Mouse (Mus musculus) intestine, postnatal 0 days (tissue): ENCODE measurements around the gene Chn2. TPM values are rescaled to one million over a fixed set of nuclear protein-coding genes. Genes with fewer than 3 reads are reported as not detected.
A peak's percentile ranks its signal among the peaks of the same experiment; 100 is the strongest.

Experiments
- ATAC-seq: fragments of 200-750 bp; cut with Nextera tagmentation; 2 replicates; pipeline ENCODE4 v1.8.0; 2017; ENCODE audit warnings: mild to moderate bottlenecking, moderate TSS enrichment, moderate library complexity
- H3K27ac ChIP-seq: fragments of 300-500 bp; sonication (generic); 2 replicates; pipeline ENCODE4 v1.5.1; 2014; ENCODE audit warnings: mild to moderate bottlenecking, low read depth, low read length, moderate library complexity
- H3K27me3 ChIP-seq: fragments of 300-500 bp; sonication (generic); replicated peaks from 2 replicates; pipeline ENCODE4 v1.6.1; 2014; ENCODE audit warnings: low read length, mixed read lengths; ENCODE audit not compliant: control insufficient read depth, insufficient read depth
- H3K36me3 ChIP-seq: fragments of 300-500 bp; sonication (generic); 2 replicates; pipeline ENCODE4 v1.6.1; 2014; ENCODE audit warnings: mild to moderate bottlenecking, moderate library complexity; ENCODE audit not compliant: control insufficient read depth, insufficient read depth
- H3K4me1 ChIP-seq: fragments of 300-500 bp; sonication (generic); replicated peaks from 2 replicates; pipeline ENCODE4 v1.6.1; 2014; ENCODE audit warnings: antibody characterized with exemption, low read length, mixed read lengths; ENCODE audit not compliant: control insufficient read depth, insufficient read depth
- H3K4me2 ChIP-seq: fragments of 300-500 bp; sonication (generic); replicated peaks from 2 replicates; pipeline ENCODE4 v1.6.1; 2014; ENCODE audit warnings: low read depth, mild to moderate bottlenecking, moderate library complexity
- H3K4me3 ChIP-seq: fragments of 300-500 bp; sonication (generic); 2 replicates; pipeline ENCODE4 v1.5.1; 2014; ENCODE audit warnings: low read depth, low read length
- H3K9ac ChIP-seq: fragments of 300-500 bp; sonication (generic); 2 replicates; pipeline ENCODE4 v1.6.1; 2014; ENCODE audit warnings: mild to moderate bottlenecking, low read depth, low read length
- H3K9me3 ChIP-seq: fragments of 300-500 bp; sonication (generic); 2 replicates; pipeline ENCODE4 v1.6.1; 2016; ENCODE audit warnings: mixed run types; ENCODE audit not compliant: control insufficient read depth
- CTCF ChIP-seq: sonication (generic); IDR thresholded peaks from 2 replicates; pipeline ENCODE4 v1.5.1; 2016; ENCODE audit warnings: low read depth, mild to moderate bottlenecking, control low read depth, antibody characterized with exemption, moderate library complexity
- WGBS: fragments of 180-500 bp; shearing (Covaris S2); extraction: QIAGEN DNeasy Blood & Tissue Kit; methylation state at CpG from one replicate; pipeline ENCODE4 v1.1.7; 2014; 5-methylcytosine and 5-hydroxymethylcytosine counted together
- polyA plus RNA-seq: library from polyadenylated mRNA; unstranded; fragments of >200 nt; fragmentation: Nextera tagmentation; extraction: Ambion mirVana; gene quantifications from 2 replicates; pipeline ENCODE4 v1.2.1, GENCODE M21; 2015

The Chn2 gene
- polyA plus RNA-seq, 1 experiment from 2014 or later: 19.6 TPM

DNA sequence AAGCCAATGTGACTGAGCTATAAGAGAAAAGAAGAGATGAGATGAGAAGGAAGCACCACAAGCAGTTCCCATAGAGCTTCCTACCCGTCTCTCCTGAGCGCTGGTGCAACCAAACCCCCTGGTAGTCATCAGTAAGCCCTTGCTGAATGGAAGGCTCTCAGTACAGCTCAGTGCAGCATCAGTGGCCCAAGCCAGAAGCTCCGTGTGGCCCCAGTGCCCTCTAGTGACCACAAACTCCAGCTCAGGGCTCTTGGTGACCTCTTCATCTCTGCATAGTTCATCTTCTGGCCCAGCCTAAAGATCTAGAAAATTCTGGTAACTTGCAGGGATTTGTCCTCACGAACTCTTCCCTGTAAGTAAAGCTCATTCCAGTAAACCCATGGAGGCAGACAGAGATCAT lies 125.4 kb downstream of the Chn2 start:
- Histone ChIP-seq H3K4me3 (no peak overlapping the region), H3K36me3 (no peaks in the 10 kb centered on the region), H3K9ac (no peak overlapping the region), H3K4me1 (peaks cover 9% of the 10 kb centered on the region; the same call in 1 of the 2 replicates), H3K27ac (no peak overlapping the region), H3K27me3 (no peaks in the 10 kb centered on the region), H3K9me3 (no peaks in the 10 kb centered on the region), H3K4me2 (no peak overlapping the region)
- 75% methylated on average over 4 of the region's 4 CpGs for WGBS
- peak; percentile 85 for TF ChIP-seq CTCF
- ATAC-seq: no peak

DNA sequence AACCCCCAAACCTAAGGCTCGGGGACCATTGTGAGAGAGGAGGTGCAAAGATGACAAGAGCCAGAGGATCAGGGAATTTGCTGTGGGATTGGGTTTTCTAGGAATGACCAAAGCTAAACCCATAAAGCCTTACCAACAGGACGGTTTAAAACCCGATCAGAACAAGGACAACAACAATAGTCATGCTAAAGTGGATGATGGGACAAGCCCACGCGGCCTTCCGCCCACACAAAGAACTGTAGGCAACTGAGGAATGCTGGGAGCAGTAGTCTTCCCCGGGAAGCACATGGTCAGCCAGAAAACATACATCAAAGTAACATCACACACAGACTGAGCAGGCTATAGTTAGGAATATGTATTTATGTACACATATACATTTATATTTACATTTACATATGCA lies 125.9 kb downstream of the Chn2 start:
- ATAC-seq: no peak
- peaks cover 12% of the 10 kb centered on the region; the same call in 1 of the 2 replicates for H3K4me1 ChIP-seq
- no peak overlapping the region for H3K4me2 ChIP-seq
- TF ChIP-seq CTCF: no peak
- WGBS: 85% methylated on average over 7 of the region's 7 CpGs
- H3K27ac ChIP-seq: no peak overlapping the region
- no peak overlapping the region for H3K9ac ChIP-seq
- no peak overlapping the region for H3K4me3 ChIP-seq
- no peaks in the 10 kb centered on the region for H3K27me3 ChIP-seq
- H3K36me3 ChIP-seq: no peaks in the 10 kb centered on the region
- H3K9me3 ChIP-seq: no peaks in the 10 kb centered on the region

DNA sequence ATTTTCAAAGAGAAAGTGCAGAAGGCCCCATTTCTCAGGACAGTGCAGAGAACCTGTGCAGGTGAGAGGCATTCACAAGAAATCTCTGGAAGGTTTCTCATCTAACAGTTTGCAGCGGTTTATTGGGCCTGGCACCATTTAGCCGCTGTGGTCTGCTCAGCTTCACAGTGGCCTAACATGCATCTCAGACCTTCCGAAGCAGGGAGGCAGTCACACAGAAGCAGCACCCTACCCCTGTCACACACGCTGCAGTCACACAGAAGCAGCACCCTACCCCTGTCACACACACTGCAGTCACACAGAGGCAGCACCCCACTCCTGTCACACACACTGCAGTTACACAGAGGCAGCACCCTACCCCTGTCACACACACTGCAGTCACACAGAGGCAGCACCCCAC lies 126.5 kb downstream of the Chn2 start:
- no peaks in the 10 kb centered on the region for H3K27me3 ChIP-seq
- peaks cover 13% of the 10 kb centered on the region; the same call in 1 of the 2 replicates for H3K4me1 ChIP-seq
- no peak overlapping the region for H3K27ac ChIP-seq
- ATAC-seq: no peak
- no peaks in the 10 kb centered on the region for H3K9me3 ChIP-seq
- H3K4me3 ChIP-seq: no peak overlapping the region
- no peak overlapping the region for H3K4me2 ChIP-seq
- H3K36me3 ChIP-seq: no peaks in the 10 kb centered on the region
- TF ChIP-seq CTCF: no peak
- WGBS: 92% methylated on average over 4 of the region's 4 CpGs
- no peak overlapping the region for H3K9ac ChIP-seq

DNA sequence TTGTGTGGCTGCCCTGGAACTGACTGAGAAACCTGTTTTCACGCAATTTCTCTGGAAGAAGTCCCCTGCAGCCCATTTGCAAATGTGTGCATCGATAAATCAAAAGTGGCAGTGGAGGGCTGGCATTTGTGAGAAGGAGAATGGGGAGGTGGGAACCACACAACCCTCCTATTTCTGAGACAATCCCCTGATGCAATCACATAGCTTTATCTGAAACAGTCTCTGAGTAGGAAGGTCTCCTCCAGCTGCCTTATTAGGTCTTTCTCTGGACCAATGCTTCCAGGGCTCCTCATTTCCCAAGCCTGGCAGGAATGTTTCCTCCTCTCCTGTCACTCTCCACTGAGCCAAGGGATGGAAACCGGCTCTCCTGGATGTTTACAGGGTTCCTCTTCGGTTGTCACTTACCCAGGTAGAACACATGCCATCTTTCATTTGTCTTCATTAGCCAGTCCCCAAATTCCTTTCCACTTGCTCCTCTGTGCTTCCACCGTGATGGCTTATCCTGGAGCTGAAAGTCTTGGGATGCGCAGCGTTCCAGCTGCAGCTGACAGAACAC lies 127.7 kb downstream of the Chn2 start:
- no peak for ATAC-seq
- H3K9me3 ChIP-seq: no peaks in the 10 kb centered on the region
- 68% methylated on average over 7 of the region's 7 CpGs for WGBS
- H3K27ac ChIP-seq: no peak overlapping the region
- H3K27me3 ChIP-seq: no peaks in the 10 kb centered on the region
- no peak overlapping the region for H3K4me3 ChIP-seq
- no peaks in the 10 kb centered on the region for H3K36me3 ChIP-seq
- TF ChIP-seq CTCF: no peak
- no peak overlapping the region for H3K4me2 ChIP-seq
- no peak overlapping the region for H3K9ac ChIP-seq
- H3K4me1 ChIP-seq: peaks cover 21% of the 10 kb centered on the region; the same call in 1 of the 2 replicates

DNA sequence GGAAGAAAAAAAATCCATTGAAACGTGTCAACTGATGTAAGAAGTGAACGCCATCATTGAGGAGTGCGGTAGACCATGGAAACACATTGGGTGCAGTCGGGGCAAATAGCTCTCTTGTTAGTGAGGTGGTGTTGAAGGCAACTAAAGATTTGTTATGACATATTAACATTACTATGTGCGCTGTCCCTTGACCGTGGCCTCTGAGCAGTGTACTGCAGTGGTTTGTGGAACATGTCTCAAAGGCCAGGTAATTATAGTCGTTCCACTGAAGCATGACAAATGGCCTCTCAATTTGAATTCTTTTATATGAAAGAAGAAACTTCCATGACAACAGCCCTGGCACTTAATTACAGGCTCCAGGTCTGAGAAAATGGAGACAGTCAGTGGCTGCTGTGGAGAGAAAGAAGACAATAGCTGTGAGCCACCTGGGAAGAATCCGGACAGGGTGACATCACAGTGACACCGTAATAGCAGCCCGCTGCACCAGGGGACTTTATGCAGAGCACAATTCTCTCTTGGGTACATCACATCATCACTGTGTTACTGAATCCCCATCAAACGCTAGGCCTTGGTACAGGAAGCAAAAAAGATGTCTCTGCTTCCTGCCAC lies 131.0 kb downstream of the Chn2 start:
- TF ChIP-seq CTCF: no peak
- H3K9ac ChIP-seq: no peak overlapping the region
- ATAC-seq: peak; percentile 49; the same call in 1 of the 2 replicates
- no peaks in the 10 kb centered on the region for H3K36me3 ChIP-seq
- no peaks in the 10 kb centered on the region for H3K27me3 ChIP-seq
- no peak overlapping the region for H3K4me2 ChIP-seq
- H3K4me1 ChIP-seq: 0 out of 2 replicates have a peak, but pooled peaks cover 12% of the 10 kb centered on the region
- WGBS: 80% methylated on average over 11 of the region's 11 CpGs
- peak overlapping the region; percentile 52; the same call in 1 of the 2 replicates for H3K27ac ChIP-seq
- H3K4me3 ChIP-seq: no peak overlapping the region
- no peaks in the 10 kb centered on the region for H3K9me3 ChIP-seq

DNA sequence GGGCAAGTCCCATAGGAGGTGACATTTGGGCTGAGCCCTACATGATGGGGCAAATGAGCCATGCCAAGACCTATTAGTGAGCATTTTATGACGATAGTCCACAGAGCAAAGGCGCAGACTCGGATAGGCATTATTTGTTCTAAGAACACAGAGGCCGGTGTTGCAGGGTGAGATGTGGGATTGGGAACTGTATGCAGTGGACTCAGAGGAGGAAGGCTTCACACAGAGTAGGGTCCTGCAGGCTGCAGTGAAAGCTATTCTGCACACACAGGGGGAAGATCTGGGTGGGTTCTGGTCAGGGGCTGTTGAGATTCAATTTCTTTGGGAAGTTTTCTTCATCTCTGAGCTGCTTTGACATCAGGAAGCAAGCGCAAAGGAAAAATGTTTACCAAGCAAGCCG lies 132.0 kb downstream of the Chn2 start:
- no peak overlapping the region for H3K27ac ChIP-seq
- TF ChIP-seq CTCF: no peak
- H3K9ac ChIP-seq: no peak overlapping the region
- H3K4me1 ChIP-seq: 0 out of 2 replicates have a peak, but pooled peaks cover 12% of the 10 kb centered on the region
- no peak for ATAC-seq
- no peaks in the 10 kb centered on the region for H3K27me3 ChIP-seq
- 48% methylated on average over 6 of the region's 6 CpGs for WGBS
- H3K36me3 ChIP-seq: no peaks in the 10 kb centered on the region
- no peaks in the 10 kb centered on the region for H3K9me3 ChIP-seq
- H3K4me3 ChIP-seq: no peak overlapping the region
- H3K4me2 ChIP-seq: no peak overlapping the region
